ENCODE assay signal across 8 mouse cellular contexts in the genomic region with DNA sequence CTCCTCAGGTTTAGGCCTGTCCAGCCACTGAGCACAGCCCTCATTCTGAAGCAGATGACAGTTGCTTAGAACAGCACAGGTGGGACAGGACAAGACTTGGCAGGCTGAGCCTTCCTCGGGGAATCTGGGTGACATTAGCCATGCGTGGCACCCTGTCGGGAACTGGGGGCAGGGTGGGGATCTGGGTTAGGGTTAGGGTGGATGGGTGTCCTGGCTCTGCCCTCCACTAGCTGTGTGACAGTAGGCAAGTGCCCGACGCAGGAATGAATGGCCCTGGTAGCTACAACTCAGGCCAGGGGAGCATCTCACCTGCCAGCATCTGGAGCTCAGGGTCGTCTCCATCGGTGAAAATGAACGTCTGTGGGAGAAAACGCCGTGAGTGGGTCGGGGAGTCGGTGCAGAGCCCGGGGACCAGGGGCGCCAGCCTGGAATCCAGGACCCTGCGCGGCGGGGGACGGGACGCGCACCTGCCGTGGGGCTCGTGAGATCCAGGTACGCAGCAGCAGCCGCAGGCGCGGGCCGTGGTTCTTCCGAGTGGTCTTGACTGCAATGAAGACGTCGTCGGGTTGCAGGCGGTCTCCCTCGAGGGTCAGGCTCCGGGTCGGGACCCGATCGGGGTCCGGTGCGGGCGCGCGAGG. TPM values are rescaled to one million over a fixed set of nuclear protein-coding genes. Genes with fewer than 3 reads are reported as not detected.
A peak's percentile ranks its signal among the peaks of the same experiment; 100 is the strongest.
DNase-seq lines count a peak whose midpoint lies in the region; ATAC-seq and TF ChIP-seq lines count a peak whose summit lies in the region.

No protein-coding gene starts in this region.

- ATAC-seq in hindbrain, embryonic 12.5 days (ENCODE audit: low FRiP score) = peak; percentile 27; the same call in 1 of the 2 replicates
- ATAC-seq in megakaryocyte progenitor cell, adult 5-6 weeks (replicated peaks; ENCODE audit: poor library complexity) = 0 out of 2 replicates have a peak, but pooled peaks have one; percentile 1

- 1% methylated on average over 42 of the region's 42 CpGs for WGBS in lung, adult 2 months
- WGBS in hindbrain, embryonic 12.5 days = 1% methylated on average over 41 of the region's 42 CpGs

- H3K9ac ChIP-seq in hindbrain, embryonic 12.5 days = peak overlapping the region; percentile 96

- no peaks in the 10 kb centered on the region; the same call in 1 of the 2 replicates for H3K27me3 ChIP-seq in hindbrain, embryonic 12.5 days

- peak; percentile 32 for DNase-seq in lung, adult 2 months
- DNase-seq in lung, postnatal 36 days = no peak
- DNase-seq in adipocyte (ENCODE audit: low spot score) = no peak
- DNase-seq in MN1 (ENCODE audit: low spot score) = no peak
- DNase-seq in thymus, postnatal 25 days = no peak

- H3K4me1 ChIP-seq in lung, adult 2 months (ENCODE audit: control insufficient read depth, insufficient read depth, low read length) = peaks cover 11% of the 10 kb centered on the region
- peaks cover 3% of the 10 kb centered on the region; the same call in 1 of the 2 replicates for H3K4me1 ChIP-seq in cortical plate, adult 2 months (ENCODE audit: control insufficient read depth, insufficient read depth, low read length)
- peaks cover 19% of the 10 kb centered on the region for H3K4me1 ChIP-seq in hindbrain, embryonic 12.5 days

- TF ChIP-seq POLR2A in lung, adult 2 months (IDR thresholded peaks at IDR 0.05; ENCODE audit: borderline replicate concordance, extremely low read depth, low read depth, low read length) = no peak
- no peak for TF ChIP-seq POLR2A in cortical plate, adult 2 months (IDR thresholded peaks at IDR 0.05; ENCODE audit: extremely low read depth, insufficient read depth, low read length)

- no peak for TF ChIP-seq CTCF in lung, adult 2 months (IDR thresholded peaks at IDR 0.05; ENCODE audit: insufficient read depth, low read length)
- no peak for TF ChIP-seq CTCF in cortical plate, adult 2 months (IDR thresholded peaks at IDR 0.05; ENCODE audit: extremely low read depth, insufficient read depth, low read length)

- peak overlapping the region; percentile 97 for H3K4me2 ChIP-seq in hindbrain, embryonic 12.5 days (replicated peaks)

- H3K4me3 ChIP-seq in lung, adult 2 months (replicated peaks; ENCODE audit: extremely low read depth, low read depth, low read length) = peak overlapping the region; percentile 85
- peak overlapping the region; percentile 78 for H3K4me3 ChIP-seq in cortical plate, adult 2 months (ENCODE audit: insufficient read depth, low read length)
- H3K4me3 ChIP-seq in hindbrain, embryonic 12.5 days = peak overlapping the region; percentile 100

- H3K36me3 ChIP-seq in hindbrain, embryonic 12.5 days = peaks cover 49% of the 10 kb centered on the region

- no peaks in the 10 kb centered on the region for H3K9me3 ChIP-seq in hindbrain, embryonic 12.5 days (replicated peaks)

- peak overlapping the region; percentile 91 for H3K27ac ChIP-seq in cortical plate, adult 2 months (ENCODE audit: insufficient read depth, low read length)
- peak overlapping the region; percentile 81 for H3K27ac ChIP-seq in hindbrain, embryonic 12.5 days

RNA-seq across cellular contexts. Expression of a gene that starts 0.5 kb away (rescaled TPM):
- polyA plus RNA-seq in lung, adult 2 months (2012; rRNA removed) = 55.8 and 59.8 TPM in 2 replicates
- 98.9 and 103 TPM in 2 replicates for polyA plus RNA-seq in cortical plate, adult 2 months (2012; rRNA removed)
- polyA plus RNA-seq in hindbrain, embryonic 12.5 days (2016; fragmentation: Nextera tagmentation; extraction: Ambion mirVana) = 68.5 and 70.1 TPM in 2 replicates
- total RNA-seq in megakaryocyte progenitor cell, adult 5-6 weeks (2015) = 11.6 and 12.2 TPM in 2 replicates
- 2.7 and 5.2 TPM in 2 replicates for total RNA-seq in megakaryocyte progenitor cell, adult 5-6 weeks (2017)

RNA-seq across cellular contexts. Expression of a gene that starts 0.5 kb away (rescaled TPM):
- polyA plus RNA-seq in lung, adult 2 months (2012; rRNA removed) = 116 and 141 TPM in 2 replicates
- 223 and 224 TPM in 2 replicates for polyA plus RNA-seq in cortical plate, adult 2 months (2012; rRNA removed)
- polyA plus RNA-seq in hindbrain, embryonic 12.5 days (2016; fragmentation: Nextera tagmentation; extraction: Ambion mirVana) = 223 and 232 TPM in 2 replicates
- 81.2 and 99.9 TPM in 2 replicates for total RNA-seq in megakaryocyte progenitor cell, adult 5-6 weeks (2015)
- 90.0 and 93.4 TPM in 2 replicates for total RNA-seq in megakaryocyte progenitor cell, adult 5-6 weeks (2017)

RNA-seq across cellular contexts. Expression of a gene that starts 12.7 kb away (rescaled TPM):
- 32.0 and 35.4 TPM in 2 replicates for polyA plus RNA-seq in lung, adult 2 months (2012; rRNA removed)
- 49.8 and 51.3 TPM in 2 replicates for polyA plus RNA-seq in cortical plate, adult 2 months (2012; rRNA removed)
- polyA plus RNA-seq in hindbrain, embryonic 12.5 days (2016; fragmentation: Nextera tagmentation; extraction: Ambion mirVana) = 54.5 and 60.0 TPM in 2 replicates
- total RNA-seq in megakaryocyte progenitor cell, adult 5-6 weeks (2015) = 65.0 and 77.7 TPM in 2 replicates
- total RNA-seq in megakaryocyte progenitor cell, adult 5-6 weeks (2017) = 53.8 and 60.4 TPM in 2 replicates

RNA-seq across cellular contexts. Expression of a gene that starts 21.0 kb away (rescaled TPM):
- polyA plus RNA-seq in lung, adult 2 months (2012; rRNA removed) = 0.24 and 1.6 TPM in 2 replicates
- 1.4 and 2.8 TPM in 2 replicates for polyA plus RNA-seq in cortical plate, adult 2 months (2012; rRNA removed)
- polyA plus RNA-seq in hindbrain, embryonic 12.5 days (2016; fragmentation: Nextera tagmentation; extraction: Ambion mirVana) = 3.0 and 4.0 TPM in 2 replicates
- 28.6 and 31.3 TPM in 2 replicates for total RNA-seq in megakaryocyte progenitor cell, adult 5-6 weeks (2015)
- total RNA-seq in megakaryocyte progenitor cell, adult 5-6 weeks (2017) = 20.6 and 25.8 TPM in 2 replicates

RNA-seq across cellular contexts. Expression of a gene that starts 40.8 kb away (rescaled TPM):
- polyA plus RNA-seq in lung, adult 2 months (2012; rRNA removed) = 1,387 and 1,388 TPM in 2 replicates
- polyA plus RNA-seq in cortical plate, adult 2 months (2012; rRNA removed) = 219 and 242 TPM in 2 replicates
- polyA plus RNA-seq in hindbrain, embryonic 12.5 days (2016; fragmentation: Nextera tagmentation; extraction: Ambion mirVana) = 115 and 120 TPM in 2 replicates
- 44.3 and 66.8 TPM in 2 replicates for total RNA-seq in megakaryocyte progenitor cell, adult 5-6 weeks (2015)
- total RNA-seq in megakaryocyte progenitor cell, adult 5-6 weeks (2017) = 32.9 and 36.1 TPM in 2 replicates
